Mouse (Mus musculus): ENCODE data around the gene Cd28. TPM values are rescaled to one million over a fixed set of nuclear protein-coding genes. Genes with fewer than 3 reads are reported as not detected.

Gene Cd28
- total and polyA plus RNA-seq, 3 experiments, result 1.0 to 4.4 (median 1.8) TPM

DNA sequence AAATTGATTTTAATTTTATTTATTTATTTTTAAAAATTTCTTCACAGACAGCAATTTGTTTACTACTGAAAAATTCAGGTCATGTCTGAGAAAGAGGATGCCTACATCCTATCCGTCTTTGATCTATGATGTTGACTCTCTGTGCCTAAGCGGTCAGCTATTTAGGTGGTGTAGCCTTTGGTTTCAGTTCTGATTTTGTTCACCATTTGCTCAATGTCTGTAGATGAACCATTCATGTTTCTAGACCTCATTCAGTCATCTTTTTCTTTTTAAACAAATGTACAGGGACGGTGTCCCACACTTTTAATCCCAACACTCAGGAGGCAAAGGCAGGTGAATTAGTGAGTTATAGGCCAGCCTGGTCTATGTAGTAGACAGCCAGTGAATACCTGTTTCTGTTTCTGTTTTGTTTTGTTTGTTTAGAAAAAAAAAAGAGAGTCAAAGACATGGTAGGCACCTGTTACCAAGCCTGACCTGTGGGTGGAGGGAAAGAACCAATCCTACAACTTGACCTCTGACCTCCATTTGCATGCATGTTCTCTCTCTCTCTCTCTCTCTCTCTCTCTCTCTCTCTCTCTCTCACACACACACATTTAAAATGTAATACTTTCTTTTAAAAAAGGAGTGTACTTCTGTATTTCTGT lies 45.0 kb downstream of the Cd28 start:
- Histone ChIP-seq H3K79me2 (replicated peaks; ENCODE audit: control insufficient read depth, extremely low read depth, insufficient read depth, poor library complexity, severe bottlenecking) (peaks cover 4% of the 10 kb centered on the region; the same call in 1 of the 2 replicates), H3K9me3 (replicated peaks; ENCODE audit: low read length) (no peaks in the 10 kb centered on the region), H3K27ac (ENCODE audit: insufficient read depth, low read depth) (peak overlapping the region; percentile 91), H3K4me2 (ENCODE audit: insufficient read depth, low read depth, poor library complexity, severe bottlenecking) (peak overlapping the region; percentile 80), H3K36me3 (replicated peaks in 1 of 2; ENCODE audit: control insufficient read depth in 1 of 2, insufficient read depth in 1 of 2, low read length in 1 of 2) (no peaks in the 10 kb centered on the region), H3K4me3 (replicated peaks in 1 of 3; ENCODE audit: low read depth in 2 of 3, low read length in 2 of 3, poor library complexity in 1 of 3) (no peak overlapping the region), H3K4me1 (ENCODE audit: control insufficient read depth in 1 of 2, insufficient read depth in 2 of 2) (peaks cover 14 to 22% of the 10 kb centered on the region in 2 experiments), H3K9ac (ENCODE audit: insufficient read depth, low read depth) (no peak overlapping the region), H3K27me3 (replicated peaks) (no peaks in the 10 kb centered on the region)
- in situ Hi-C loops (cut with MboI; ENCODE audit: low pct_ligation_motif_present, low pct_unique_long_range_greater_than_20kb, low sequenced_read_pairs), result no loop called here
- TF ChIP-seq POLR2AphosphoS2 (IDR thresholded peaks at IDR 0.05; ENCODE audit: low read depth, low read length), result no peak
- no peak for TF ChIP-seq MAX (IDR thresholded peaks at IDR 0.05; ENCODE audit: low read length)
- TF ChIP-seq ZKSCAN1 (IDR thresholded peaks at IDR 0.05; ENCODE audit: borderline replicate concordance, low read depth, low read length), result no peak
- TF ChIP-seq CHD2 (IDR thresholded peaks at IDR 0.05; ENCODE audit: low read length), result peak; percentile 82; the same call in 1 of the 2 replicates
- no peak for TF ChIP-seq KAT2A (IDR thresholded peaks at IDR 0.05; ENCODE audit: insufficient replicate concordance, low read length)
- peak; percentile 33; the same call in 1 of the 2 replicates for TF ChIP-seq MXI1 (IDR thresholded peaks at IDR 0.05; ENCODE audit: low read depth, low read length)
- TF ChIP-seq RAD21 (IDR thresholded peaks at IDR 0.05; ENCODE audit: low read depth, low read length), result no peak; the same call in 1 of the 2 replicates
- peak; percentile 62 for TF ChIP-seq MYC (IDR thresholded peaks at IDR 0.05; ENCODE audit: low read depth, low read length)
- no peak for TF ChIP-seq GABPA (IDR thresholded peaks at IDR 0.05; ENCODE audit: insufficient replicate concordance, low read depth, low read length)
- peak; percentile 47; the same call in 1 of the 2 replicates for TF ChIP-seq JUND (conservative IDR thresholded peaks at IDR 0.05; ENCODE audit: low read depth, low read length)
- TF ChIP-seq HCFC1 (IDR thresholded peaks at IDR 0.05; ENCODE audit: low read depth, low read length), result no peak
- no peak for TF ChIP-seq NRF1 (IDR thresholded peaks at IDR 0.05; ENCODE audit: low read depth, low read length)
- TF ChIP-seq ZC3H11A (IDR thresholded peaks at IDR 0.05; ENCODE audit: low read depth, low read length), result no peak
- TF ChIP-seq ZNF384 (IDR thresholded peaks at IDR 0.05; ENCODE audit: low read depth, low read length), result peak; percentile 78
- TF ChIP-seq E2F4 (IDR thresholded peaks at IDR 0.05; ENCODE audit: insufficient replicate concordance, low read depth, low read length), result 0 out of 2 replicates have a peak, but pooled peaks have one; percentile 30
- no peak for TF ChIP-seq UBTF (IDR thresholded peaks at IDR 0.05; ENCODE audit: low read depth, low read length)
- peak; percentile 71; the same call in 1 of the 2 replicates for TF ChIP-seq CHD1 (IDR thresholded peaks at IDR 0.05; ENCODE audit: low read depth, low read length)
- TF ChIP-seq TCF12 (IDR thresholded peaks at IDR 0.05; ENCODE audit: low read depth, low read length), result peak; percentile 59
- TF ChIP-seq MAZ (IDR thresholded peaks at IDR 0.05; ENCODE audit: low read depth, low read length), result no peak
- no peak for TF ChIP-seq POLR2A (IDR thresholded peaks at IDR 0.05; ENCODE audit: low read depth, low read length)
- TF ChIP-seq USF2 (conservative IDR thresholded peaks at IDR 0.05; ENCODE audit: low read depth, low read length), result no peak
- no peak for TF ChIP-seq CTCF (conservative IDR thresholded peaks at IDR 0.05 in 1 of 2, IDR thresholded peaks at IDR 0.05 in 1 of 2; ENCODE audit: low read depth in 2 of 2, low read length in 2 of 2)
- TF ChIP-seq PAX5 (IDR thresholded peaks at IDR 0.05; ENCODE audit: low read length), result no peak
- peak; percentile 60 for TF ChIP-seq BHLHE40 (IDR thresholded peaks at IDR 0.05; ENCODE audit: low read depth, low read length)
- TF ChIP-seq EP300 (IDR thresholded peaks at IDR 0.05; ENCODE audit: low read length), result peak; percentile 76
- TF ChIP-seq IRF4 (IDR thresholded peaks at IDR 0.05; ENCODE audit: low read depth, low read length), result peak; percentile 95
- no peak for TF ChIP-seq USF1 (IDR thresholded peaks at IDR 0.05; ENCODE audit: low read depth, low read length)
- no peak for TF ChIP-seq ZMIZ1 (IDR thresholded peaks at IDR 0.05; ENCODE audit: low read depth, low read length)
- TF ChIP-seq ETS1 (conservative IDR thresholded peaks at IDR 0.05; ENCODE audit: low read depth, low read length), result peak; percentile 67
- peak; percentile 66 for TF ChIP-seq JUN (IDR thresholded peaks at IDR 0.05; ENCODE audit: insufficient read depth, low read depth, low read length)
- no peak for TF ChIP-seq ELF1 (IDR thresholded peaks at IDR 0.05; ENCODE audit: low read depth, low read length)
- TF ChIP-seq TBP (conservative IDR thresholded peaks at IDR 0.05; ENCODE audit: low read depth, low read length), result no peak
- peak; percentile 12; the same call in 1 of the 2 replicates for TF ChIP-seq SMC3 (IDR thresholded peaks at IDR 0.05; ENCODE audit: low read depth, low read length)
- TF ChIP-seq MEF2A (IDR thresholded peaks at IDR 0.05; ENCODE audit: borderline replicate concordance, low read depth, low read length), result peak; percentile 85; the same call in 1 of the 2 replicates
- TF ChIP-seq NELFE (IDR thresholded peaks at IDR 0.05; ENCODE audit: low read depth, low read length), result no peak
- peak; percentile 70; the same call in 1 of the 2 replicates for TF ChIP-seq SIN3A (IDR thresholded peaks at IDR 0.05; ENCODE audit: low read length)
- TF ChIP-seq RCOR1 (conservative IDR thresholded peaks at IDR 0.05; ENCODE audit: low read depth, low read length), result peak; percentile 90
- peak; percentile 47; the same call in 1 of the 2 replicates for TF ChIP-seq MAFK (IDR thresholded peaks at IDR 0.05; ENCODE audit: insufficient replicate concordance, low read length)
- dilution Hi-C loops (cut with MboI; ENCODE audit: extremely low pct_ligation_motif_present, extremely low pct_unique_long_range_greater_than_20kb, low sequenced_read_pairs), result no loop called here
- no peak for DNase-seq (ENCODE audit: extremely low read depth)
